Mouse (Mus musculus): ENCODE data around the gene Lypd6b. TPM values are rescaled to one million over a fixed set of nuclear protein-coding genes. Genes with fewer than 3 reads are reported as not detected.

Gene Lypd6b
- polyA plus RNA-seq, 1 experiment from 2014 or later, result 2.6 TPM

GRCm38 (mm10) chr2:49813151-49813550 is 25.7 kb downstream of the Lypd6b start:
- Histone ChIP-seq H3K9me3 (replicated peaks) (no peaks in the 10 kb centered on the region), H3K4me3 (no peak overlapping the region), H3K4me1 (peaks cover 10% of the 10 kb centered on the region), H3K27me3 (0 out of 2 replicates have a peak, but pooled peaks cover 3% of the 10 kb centered on the region), H3K9ac (no peak overlapping the region), H3K36me3 (no peaks in the 10 kb centered on the region), H3K4me2 (replicated peaks) (no peak overlapping the region), H3K27ac (no peak overlapping the region)
- 74% methylated on average over 4 of the region's 4 CpGs for WGBS
- no peak for ATAC-seq (ENCODE audit: low FRiP score)

GRCm38 (mm10) chr2:49814011-49814410 is 26.5 kb downstream of the Lypd6b start:
- WGBS, result 85% methylated on average over 6 of the region's 6 CpGs
- no peaks in the 10 kb centered on the region for H3K36me3 ChIP-seq
- H3K9ac ChIP-seq, result no peak overlapping the region
- H3K27me3 ChIP-seq, result 0 out of 2 replicates have a peak, but pooled peaks cover 3% of the 10 kb centered on the region
- H3K4me1 ChIP-seq, result peaks cover 10% of the 10 kb centered on the region
- H3K27ac ChIP-seq, result no peak overlapping the region
- H3K9me3 ChIP-seq (replicated peaks), result no peaks in the 10 kb centered on the region
- H3K4me2 ChIP-seq (replicated peaks), result no peak overlapping the region
- H3K4me3 ChIP-seq, result no peak overlapping the region
- no peak for ATAC-seq (ENCODE audit: low FRiP score)

- H3K27me3 ChIP-seq, result 0 out of 2 replicates have a peak, but pooled peaks cover 3% of the 10 kb centered on the region
- no peak for ATAC-seq (ENCODE audit: low FRiP score)
- no peaks in the 10 kb centered on the region for H3K36me3 ChIP-seq
- no peak overlapping the region for H3K4me3 ChIP-seq
- no peaks in the 10 kb centered on the region for H3K9me3 ChIP-seq (replicated peaks)
- H3K4me1 ChIP-seq, result peaks cover 10% of the 10 kb centered on the region
- 94% methylated on average over 3 of the region's 3 CpGs for WGBS
- no peak overlapping the region for H3K9ac ChIP-seq
- no peak overlapping the region for H3K27ac ChIP-seq
- H3K4me2 ChIP-seq (replicated peaks), result no peak overlapping the region
Measured at GRCm38 (mm10) chr2:49815696-49816320, 28.3 kb downstream of the Lypd6b start.

GRCm38 (mm10) chr2:49816549-49816948 is 29.1 kb downstream of the Lypd6b start:
- WGBS, result 90% methylated on average over 5 of the region's 5 CpGs
- Histone ChIP-seq H3K27ac (no peak overlapping the region), H3K9me3 (replicated peaks) (no peaks in the 10 kb centered on the region), H3K4me1 (peaks cover 7% of the 10 kb centered on the region), H3K36me3 (no peaks in the 10 kb centered on the region), H3K4me2 (replicated peaks) (no peak overlapping the region), H3K9ac (no peak overlapping the region), H3K4me3 (no peak overlapping the region), H3K27me3 (0 out of 2 replicates have a peak, but pooled peaks cover 3% of the 10 kb centered on the region)
- ATAC-seq (ENCODE audit: low FRiP score), result no peak

- ATAC-seq (ENCODE audit: low FRiP score), result no peak
- Histone ChIP-seq H3K27ac (no peak overlapping the region), H3K4me2 (replicated peaks) (no peak overlapping the region), H3K27me3 (0 out of 2 replicates have a peak, but pooled peaks cover 3% of the 10 kb centered on the region), H3K4me3 (no peak overlapping the region), H3K9ac (no peak overlapping the region), H3K4me1 (0 out of 2 replicates have a peak, but pooled peaks cover 2% of the 10 kb centered on the region), H3K9me3 (replicated peaks) (no peaks in the 10 kb centered on the region), H3K36me3 (no peaks in the 10 kb centered on the region)
- 87% methylated on average over 3 of the region's 3 CpGs for WGBS
Measured at GRCm38 (mm10) chr2:49817151-49817550, 29.7 kb downstream of the Lypd6b start.

GRCm38 (mm10) chr2:49818126-49818525 is 30.6 kb downstream of the Lypd6b start:
- Histone ChIP-seq H3K4me1 (no peaks in the 10 kb centered on the region), H3K9me3 (replicated peaks) (no peaks in the 10 kb centered on the region), H3K9ac (no peak overlapping the region), H3K4me3 (no peak overlapping the region), H3K4me2 (replicated peaks) (no peak overlapping the region), H3K36me3 (no peaks in the 10 kb centered on the region), H3K27ac (no peak overlapping the region), H3K27me3 (0 out of 2 replicates have a peak, but pooled peaks cover 3% of the 10 kb centered on the region)
- 92% methylated on average over 5 of the region's 5 CpGs for WGBS
- no peak for ATAC-seq (ENCODE audit: low FRiP score)

GRCm38 (mm10) chr2:49822312-49822711 is 34.8 kb downstream of the Lypd6b start:
- WGBS, result 86% methylated on average over 1 of the region's 1 CpGs
- no peaks in the 10 kb centered on the region for H3K4me1 ChIP-seq
- H3K4me2 ChIP-seq (replicated peaks), result no peak overlapping the region
- no peak overlapping the region for H3K9ac ChIP-seq
- no peaks in the 10 kb centered on the region for H3K9me3 ChIP-seq (replicated peaks)
- ATAC-seq (ENCODE audit: low FRiP score), result no peak
- no peak overlapping the region for H3K27ac ChIP-seq
- H3K27me3 ChIP-seq, result no peaks in the 10 kb centered on the region
- H3K36me3 ChIP-seq, result no peaks in the 10 kb centered on the region
- H3K4me3 ChIP-seq, result no peak overlapping the region

- H3K4me3 ChIP-seq, result no peak overlapping the region
- no peaks in the 10 kb centered on the region for H3K27me3 ChIP-seq
- no peaks in the 10 kb centered on the region for H3K9me3 ChIP-seq (replicated peaks)
- no peaks in the 10 kb centered on the region for H3K36me3 ChIP-seq
- WGBS, result 50% methylated on average over 1 of the region's 1 CpGs
- H3K4me1 ChIP-seq, result no peaks in the 10 kb centered on the region
- H3K27ac ChIP-seq, result no peak overlapping the region
- no peak overlapping the region for H3K9ac ChIP-seq
- H3K4me2 ChIP-seq (replicated peaks), result no peak overlapping the region
- no peak for ATAC-seq (ENCODE audit: low FRiP score)
Measured at GRCm38 (mm10) chr2:49825588-49825987, 38.1 kb downstream of the Lypd6b start.

GRCm38 (mm10) chr2:49827756-49828155 is 40.3 kb downstream of the Lypd6b start:
- H3K27me3 ChIP-seq, result no peaks in the 10 kb centered on the region
- H3K9ac ChIP-seq, result no peak overlapping the region
- H3K36me3 ChIP-seq, result no peaks in the 10 kb centered on the region
- H3K4me3 ChIP-seq, result no peak overlapping the region
- H3K27ac ChIP-seq, result no peak overlapping the region
- WGBS, result 34% methylated on average over 4 of the region's 4 CpGs
- H3K9me3 ChIP-seq (replicated peaks), result no peaks in the 10 kb centered on the region
- no peak for ATAC-seq (ENCODE audit: low FRiP score)
- no peaks in the 10 kb centered on the region for H3K4me1 ChIP-seq
- H3K4me2 ChIP-seq (replicated peaks), result no peak overlapping the region

GRCm38 (mm10) chr2:49830369-49830768 is 42.9 kb downstream of the Lypd6b start:
- H3K9ac ChIP-seq, result no peak overlapping the region
- H3K9me3 ChIP-seq (replicated peaks), result no peaks in the 10 kb centered on the region
- no peaks in the 10 kb centered on the region for H3K36me3 ChIP-seq
- WGBS, result 97% methylated on average over 3 of the region's 3 CpGs
- no peak for ATAC-seq (ENCODE audit: low FRiP score)
- no peak overlapping the region for H3K27ac ChIP-seq
- no peaks in the 10 kb centered on the region for H3K4me1 ChIP-seq
- no peak overlapping the region for H3K4me3 ChIP-seq
- H3K27me3 ChIP-seq, result no peaks in the 10 kb centered on the region
- no peak overlapping the region for H3K4me2 ChIP-seq (replicated peaks)

GRCm38 (mm10) chr2:49832277-49832803 is 44.9 kb downstream of the Lypd6b start:
- WGBS, result 77% methylated on average over 9 of the region's 9 CpGs
- H3K4me3 ChIP-seq, result no peak overlapping the region

GRCm38 (mm10) chr2:49837454-49838059 is 50.1 kb downstream of the Lypd6b start:
- no peak; the same call in 1 of the 2 replicates for ATAC-seq (ENCODE audit: low FRiP score)

More at GRCm38 (mm10) chr2:49832277-49832803, 44.9 kb downstream of the Lypd6b start:
- H3K4me2 ChIP-seq (replicated peaks), result no peak overlapping the region
- H3K9ac ChIP-seq, result no peak overlapping the region
- H3K36me3 ChIP-seq, result no peaks in the 10 kb centered on the region
- ATAC-seq (ENCODE audit: low FRiP score), result no peak
- H3K27ac ChIP-seq, result no peak overlapping the region
- no peaks in the 10 kb centered on the region for H3K9me3 ChIP-seq (replicated peaks)
- H3K4me1 ChIP-seq, result peaks cover under 1% of the 10 kb centered on the region; the same call in 1 of the 2 replicates
- H3K27me3 ChIP-seq, result no peaks in the 10 kb centered on the region

More at GRCm38 (mm10) chr2:49837454-49838059, 50.1 kb downstream of the Lypd6b start:
- Histone ChIP-seq H3K27ac (no peak overlapping the region), H3K36me3 (no peaks in the 10 kb centered on the region), H3K9me3 (replicated peaks) (no peaks in the 10 kb centered on the region), H3K27me3 (no peaks in the 10 kb centered on the region), H3K4me3 (no peak overlapping the region), H3K4me1 (peaks cover 9% of the 10 kb centered on the region), H3K9ac (no peak overlapping the region), H3K4me2 (replicated peaks) (no peak overlapping the region)
- WGBS, result 53% methylated on average over 12 of the region's 12 CpGs

Measured in hindbrain, embryonic 12.5 days (tissue).